Mouse (Mus musculus) embryonic fibroblast, embryonic 13.5 days (primary cell): ENCODE measurements at regions not wholly inside any gene's neighbourhood (a gene's known extent, or its start where the extent isn't known, plus 50 kb on each side); places are given as distances from the start of the nearest gene placed in this dataset.

ENCODE experiments used
- CTCF ChIP-seq: IDR thresholded peaks from 2 replicates; pipeline ENCODE4 v1.5.1; 2011; ENCODE audit warnings: mild to moderate bottlenecking, control low read depth, low read length, moderate library complexity, borderline replicate concordance; ENCODE audit not compliant: insufficient read depth
- POLR2A ChIP-seq: IDR thresholded peaks from 2 replicates; pipeline ENCODE4 v1.6.1; 2011; ENCODE audit warnings: low read depth, mild to moderate bottlenecking, control low read depth, low read length, moderate library complexity

DNA sequence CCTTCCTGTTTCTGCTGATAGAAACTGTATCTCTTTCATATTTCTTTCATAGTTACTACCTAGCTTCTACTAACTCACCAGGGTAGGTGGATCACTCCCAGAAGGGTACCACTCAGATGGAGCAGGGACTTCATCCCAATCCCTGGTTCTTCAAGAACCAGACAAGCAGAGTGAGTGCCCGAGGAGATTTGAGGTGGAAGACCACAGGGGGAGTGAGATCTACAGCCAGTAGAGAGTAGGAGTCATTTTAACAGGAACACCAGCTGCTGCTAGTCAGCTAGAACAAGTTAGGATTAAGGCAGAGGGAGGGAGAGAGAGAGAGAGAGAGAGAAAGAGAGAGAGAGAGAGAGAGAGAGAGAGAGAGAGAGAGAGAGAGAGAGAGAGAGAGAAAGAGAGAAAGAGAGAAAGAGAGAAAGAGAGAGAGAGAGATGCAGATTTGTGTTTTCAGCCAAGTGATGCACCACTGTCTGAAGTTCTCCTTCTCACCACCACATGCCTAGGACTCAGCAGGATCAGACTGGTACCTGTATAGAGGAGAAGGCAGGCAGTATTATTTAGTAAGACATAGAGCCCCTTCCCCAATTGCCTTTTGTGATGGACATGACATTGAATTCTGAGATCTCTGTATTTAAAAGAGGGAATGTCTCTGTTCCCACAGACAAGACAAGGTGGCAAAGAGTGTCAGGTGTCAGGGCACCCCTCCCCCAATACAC lies 51.4 kb upstream of the Zfp648 start:
- TF ChIP-seq CTCF (no peak), POLR2A (no peak)
